Mouse (Mus musculus) intestine, embryonic 15.5 days (tissue): ENCODE measurements around the gene Zfp457. TPM values are rescaled to one million over a fixed set of nuclear protein-coding genes. Genes with fewer than 3 reads are reported as not detected.

Source experiments
- polyA plus RNA-seq: library from polyadenylated mRNA; unstranded; fragments of >200 nt; fragmentation: Nextera tagmentation; extraction: Ambion mirVana; gene quantifications from 2 replicates; pipeline ENCODE4 v1.2.1, GENCODE M21; 2015

Zfp457 gene
- polyA plus RNA-seq, 1 experiment from 2014 or later = 0.49 TPM

Other genes with a start within 250 kb of the Zfp457 start
- gene Zfp712, start 245.3 kb downstream of the Zfp457 start, polyA plus RNA-seq = 2.4 and 3.1 TPM in 2 replicates
- gene Zfp708, start 208.5 kb downstream of the Zfp457 start, polyA plus RNA-seq = 3.6 and 4.6 TPM in 2 replicates
- 2.5 and 3.3 TPM in 2 replicates for gene Gm28557, start 197.9 kb downstream of the Zfp457 start, polyA plus RNA-seq
- gene Rslcan18, start 190.2 kb downstream of the Zfp457 start, polyA plus RNA-seq = 0.09 and 0.20 TPM in 2 replicates
- gene Zfp759, start 184.8 kb downstream of the Zfp457 start, polyA plus RNA-seq = 1.7 and 2.1 TPM in 2 replicates
- gene Rsl1, start 133.3 kb downstream of the Zfp457 start, polyA plus RNA-seq = 7.5 and 7.8 TPM in 2 replicates
- 1.4 and 2.0 TPM in 2 replicates for gene Zfp455, start 112.0 kb downstream of the Zfp457 start, polyA plus RNA-seq
- 1.7 TPM in 2 replicates for gene Zfp458, start 28.0 kb downstream of the Zfp457 start, polyA plus RNA-seq
- gene Zfp595, start 26.1 kb upstream of the Zfp457 start, polyA plus RNA-seq = 1.9 and 2.7 TPM in 2 replicates
- gene Gm28044, start 54.1 kb upstream of the Zfp457 start, polyA plus RNA-seq = 0.38 TPM in 1 of 2 replicates, not detected in the other
- gene Zfp953, start 54.1 kb upstream of the Zfp457 start, polyA plus RNA-seq = 1.0 and 1.2 TPM in 2 replicates
- 0.39 and 0.55 TPM in 2 replicates for gene Gm28041, start 69.2 kb upstream of the Zfp457 start, polyA plus RNA-seq
- gene Zfp456, start 69.3 kb upstream of the Zfp457 start, polyA plus RNA-seq = 1.4 and 1.7 TPM in 2 replicates
- gene Zfp429, start 93.3 kb upstream of the Zfp457 start, polyA plus RNA-seq = 4.8 and 5.6 TPM in 2 replicates
- gene Zfp459, start 114.9 kb upstream of the Zfp457 start, polyA plus RNA-seq = 1.6 and 3.0 TPM in 2 replicates
- 6.7 and 8.2 TPM in 2 replicates for gene Zfp874a, start 145.1 kb upstream of the Zfp457 start, polyA plus RNA-seq
- gene Zfp874b, start 177.8 kb upstream of the Zfp457 start, polyA plus RNA-seq = 2.0 and 2.9 TPM in 2 replicates
- 10.6 and 12.4 TPM in 2 replicates for gene Zfp58, start 194.1 kb upstream of the Zfp457 start, polyA plus RNA-seq
- gene Gm26965, start 219.7 kb upstream of the Zfp457 start, polyA plus RNA-seq = not detected in 2 replicates
- 18.1 and 19.3 TPM in 2 replicates for gene Zfp87, start 219.7 kb upstream of the Zfp457 start, polyA plus RNA-seq
- gene Zfp748, start 247.3 kb upstream of the Zfp457 start, polyA plus RNA-seq = 11.5 and 11.7 TPM in 2 replicates